Comparison of ENCODE assay signal across 17 mouse cellular contexts in genomic region chr16:94591536-94591935, GRCm38 (mm10).
"Had no signal": no experiment of that assay in that cellular context is flagged by ENCODE, and none has a peak within 500 bp of the region (broad histone marks: within the 10 kb centered on the region; RNA-seq: fewer than 3 reads in every experiment).

No protein-coding gene starts in this region.

- H3K27ac ChIP-seq: kidney, postnatal 0 days; limb, embryonic 10.5 days; liver, embryonic 15.5 days; midbrain, embryonic 10.5 days; neural tube, embryonic 15.5 days; stomach, postnatal 0 days had no signal

- H3K36me3 ChIP-seq: neural tube, embryonic 15.5 days had no signal

- H3K4me3 ChIP-seq: left cerebral cortex, adult 2 months; limb, embryonic 10.5 days; liver, embryonic 15.5 days; midbrain, embryonic 10.5 days; myocyte; neural tube, embryonic 15.5 days had no signal

- H3K4me2 ChIP-seq: liver, embryonic 11.5 days; liver, embryonic 15.5 days; lung, embryonic 14.5 days; neural tube, embryonic 15.5 days had no signal

- H3K9ac ChIP-seq: liver, embryonic 15.5 days; lung, embryonic 14.5 days; neural tube, embryonic 15.5 days had no signal

- DNase-seq: kidney, postnatal 36 days; lung, embryonic 14.5 days; lung, postnatal 10 days; lung, postnatal 4 days; midbrain, embryonic 14.5 days; right cerebral cortex, adult 18-20 months; right cerebral cortex, postnatal 25 days; thymus, postnatal 4 days had no signal

- H3K27me3 ChIP-seq: liver, embryonic 15.5 days; neural tube, embryonic 15.5 days had no signal

- H3K9me3 ChIP-seq: limb, embryonic 10.5 days; liver, embryonic 15.5 days; midbrain, embryonic 10.5 days; neural tube, embryonic 15.5 days had no signal
